In genomic region chr12:106378303-106379075, GRCm38 (mm10) we compare ENCODE assay signal across 9 mouse cellular contexts.
DNase-seq lines count a peak whose midpoint lies in the region; ATAC-seq lines count a peak whose summit lies in the region.
"Had no signal": no experiment of that assay in that cellular context is flagged by ENCODE, and none has a peak within 500 bp of the region (broad histone marks: within the 10 kb centered on the region; RNA-seq: fewer than 3 reads in every experiment).

No protein-coding gene starts in this region.

- DNase-seq in heart, adult 9 months (ENCODE audit: low spot score in 2 of 2): no peak
- peak; percentile 19 for DNase-seq in embryonic facial prominence, embryonic 14.5 days (ENCODE audit: low spot score)
- peak; percentile 44 for DNase-seq in neural tube, embryonic 11.5 days (ENCODE audit: low spot score)
- DNase-seq in spleen, postnatal 14 days (ENCODE audit: low spot score in 2 of 2): no peak
- DNase-seq in gastrocnemius, postnatal 4 days (ENCODE audit: low spot score in 2 of 2): no peak
- no peak for DNase-seq in spleen, postnatal 10 days (ENCODE audit: low spot score in 2 of 2)

- peaks cover 12% of the 10 kb centered on the region; the same call in 1 of the 2 replicates for H3K27me3 ChIP-seq in heart, embryonic 14.5 days (ENCODE audit: control insufficient read depth, insufficient read depth, low read length)
- peaks cover 11% of the 10 kb centered on the region for H3K27me3 ChIP-seq in embryonic facial prominence, embryonic 14.5 days (replicated peaks; ENCODE audit: control insufficient read depth, insufficient read depth, low read length)
- H3K27me3 ChIP-seq in kidney, embryonic 16.5 days (ENCODE audit: insufficient read depth, low read length): peaks cover 17% of the 10 kb centered on the region
- no peaks in the 10 kb centered on the region for H3K27me3 ChIP-seq in neural tube, embryonic 11.5 days (ENCODE audit: control insufficient read depth, insufficient read depth, low read length)

- H3K9me3 ChIP-seq in heart, embryonic 14.5 days (ENCODE audit: control insufficient read depth, low read length): no peaks in the 10 kb centered on the region
- no peaks in the 10 kb centered on the region for H3K9me3 ChIP-seq in embryonic facial prominence, embryonic 14.5 days (ENCODE audit: control insufficient read depth, low read length)
- no peaks in the 10 kb centered on the region for H3K9me3 ChIP-seq in kidney, embryonic 16.5 days (ENCODE audit: low read length)
- H3K9me3 ChIP-seq in neural tube, embryonic 11.5 days (ENCODE audit: control insufficient read depth, low read length): no peaks in the 10 kb centered on the region

- H3K4me3 ChIP-seq in heart, embryonic 14.5 days (ENCODE audit: control insufficient read depth in 1 of 2, insufficient read depth in 1 of 2, low read depth in 1 of 2, low read length in 2 of 2): peak overlapping the region; percentile 33 to 38; a peak in 3 of 4 replicates
- peak overlapping the region; percentile 29 for H3K4me3 ChIP-seq in embryonic facial prominence, embryonic 14.5 days (ENCODE audit: low read depth, low read length)
- peak overlapping the region; percentile 28 for H3K4me3 ChIP-seq in kidney, embryonic 16.5 days (ENCODE audit: low read length)
- peak overlapping the region; percentile 16 for H3K4me3 ChIP-seq in neural tube, embryonic 11.5 days (ENCODE audit: low read depth, low read length)

- ATAC-seq in heart, embryonic 14.5 days (ENCODE audit: insufficient number of reproducible peaks, insufficient read depth, low FRiP score, low read depth): no peak
- no peak for ATAC-seq in embryonic facial prominence, embryonic 14.5 days (ENCODE audit: low read depth)
- ATAC-seq in kidney, embryonic 16.5 days (ENCODE audit: low FRiP score, low TSS enrichment): no peak
- no peak for ATAC-seq in neural tube, embryonic 11.5 days (ENCODE audit: insufficient read depth, low FRiP score, low TSS enrichment)

- peak overlapping the region; percentile 76 for H3K4me2 ChIP-seq in heart, embryonic 14.5 days (ENCODE audit: low read length)
- peak overlapping the region; percentile 46 for H3K4me2 ChIP-seq in embryonic facial prominence, embryonic 14.5 days (ENCODE audit: low read depth, low read length)
- peak overlapping the region; percentile 53 for H3K4me2 ChIP-seq in kidney, embryonic 16.5 days (replicated peaks; ENCODE audit: low read depth, low read length)
- peak overlapping the region; percentile 45 for H3K4me2 ChIP-seq in neural tube, embryonic 11.5 days (ENCODE audit: low read depth)

- 25% methylated on average over 19 of the region's 19 CpGs for WGBS in heart, embryonic 14.5 days
- 22% methylated on average over 19 of the region's 19 CpGs for WGBS in embryonic facial prominence, embryonic 14.5 days
- WGBS in kidney, embryonic 16.5 days: 25% methylated on average over 19 of the region's 19 CpGs
- WGBS in neural tube, embryonic 11.5 days: 14% methylated on average over 19 of the region's 19 CpGs

- no peak overlapping the region for H3K27ac ChIP-seq in heart, embryonic 14.5 days (replicated peaks in 1 of 2; ENCODE audit: control insufficient read depth in 1 of 2, insufficient read depth in 1 of 2, low read depth in 2 of 2, low read length in 2 of 2)
- no peak overlapping the region for H3K27ac ChIP-seq in embryonic facial prominence, embryonic 14.5 days (replicated peaks; ENCODE audit: low read depth, low read length)
- no peak overlapping the region for H3K27ac ChIP-seq in kidney, embryonic 16.5 days (ENCODE audit: low read length)
- H3K27ac ChIP-seq in neural tube, embryonic 11.5 days (ENCODE audit: low read depth, low read length): no peak overlapping the region

- peak overlapping the region; percentile 57; the same call in 1 of the 2 replicates for H3K9ac ChIP-seq in heart, embryonic 14.5 days (ENCODE audit: low read length)
- H3K9ac ChIP-seq in embryonic facial prominence, embryonic 14.5 days (ENCODE audit: low read depth, low read length): peak overlapping the region; percentile 19; the same call in 1 of the 2 replicates
- no peak overlapping the region for H3K9ac ChIP-seq in kidney, embryonic 16.5 days (replicated peaks; ENCODE audit: low read length)
- peak overlapping the region; percentile 5; the same call in 1 of the 2 replicates for H3K9ac ChIP-seq in neural tube, embryonic 11.5 days (ENCODE audit: low read length)

- no peaks in the 10 kb centered on the region for H3K36me3 ChIP-seq in heart, embryonic 14.5 days (ENCODE audit: control insufficient read depth, insufficient read depth, low read length)
- no peaks in the 10 kb centered on the region for H3K36me3 ChIP-seq in embryonic facial prominence, embryonic 14.5 days (ENCODE audit: control insufficient read depth, insufficient read depth, low read length)
- no peaks in the 10 kb centered on the region for H3K36me3 ChIP-seq in kidney, embryonic 16.5 days (ENCODE audit: insufficient read depth, low read length)
- no peaks in the 10 kb centered on the region for H3K36me3 ChIP-seq in neural tube, embryonic 11.5 days (ENCODE audit: control insufficient read depth, insufficient read depth, low read length)
- H3K36me3 ChIP-seq: G1E had no signal

- no peaks in the 10 kb centered on the region for H3K4me1 ChIP-seq in heart, embryonic 14.5 days (ENCODE audit: control insufficient read depth in 2 of 2, insufficient read depth in 2 of 2, low read length in 2 of 2)
- no peaks in the 10 kb centered on the region for H3K4me1 ChIP-seq in embryonic facial prominence, embryonic 14.5 days (ENCODE audit: control insufficient read depth, insufficient read depth, low read length)
- peaks cover 5% of the 10 kb centered on the region; the same call in 1 of the 2 replicates for H3K4me1 ChIP-seq in kidney, embryonic 16.5 days (ENCODE audit: insufficient read depth, low read length)
- peaks cover 3% of the 10 kb centered on the region; the same call in 1 of the 2 replicates for H3K4me1 ChIP-seq in neural tube, embryonic 11.5 days (ENCODE audit: control insufficient read depth, insufficient read depth, low read length)

Comparison
In these comparisons a context has a peak if more than half of its experiments do, and no peak if none do; other contexts are left out.
1. DNase-seq: peak in embryonic facial prominence, embryonic 14.5 days (single experiment) and neural tube, embryonic 11.5 days (single experiment); none in heart, adult 9 months (0 of 2), spleen, postnatal 14 days (0 of 2), gastrocnemius, postnatal 4 days (0 of 2) and spleen, postnatal 10 days (0 of 2).
2. Peak in every context shown above with its lines, with median percentiles within 50 percentile points of each other: H3K4me2 ChIP-seq and H3K4me3 ChIP-seq.